Comparison of ENCODE assay signal across 11 mouse cellular contexts in genomic region chr16:58521182-58521581, GRCm38 (mm10). TPM values are rescaled to one million over a fixed set of nuclear protein-coding genes. Genes with fewer than 3 reads are reported as not detected.
DNase-seq lines count a peak whose midpoint lies in the region; ATAC-seq and TF ChIP-seq lines count a peak whose summit lies in the region.
"Had no signal": no experiment of that assay in that cellular context is flagged by ENCODE, and none has a peak within 500 bp of the region (broad histone marks: within the 10 kb centered on the region; RNA-seq: fewer than 3 reads in every experiment).

No protein-coding gene starts in this region.

- no peak for ATAC-seq in erythroblast, adult 5-6 weeks (replicated peaks; ENCODE audit: low FRiP score, poor library complexity, severe bottlenecking)
- no peak for ATAC-seq in intestine, postnatal 0 days
- no peak for ATAC-seq in intestine, embryonic 16.5 days
- ATAC-seq in lung, postnatal 0 days: no peak
- ATAC-seq in midbrain, postnatal 0 days (ENCODE audit: low FRiP score): no peak

- H3K4me2 ChIP-seq in intestine, postnatal 0 days (replicated peaks; ENCODE audit: low read depth): peak overlapping the region; percentile 86
- no peak overlapping the region for H3K4me2 ChIP-seq in intestine, embryonic 16.5 days (ENCODE audit: low read depth, low read length)
- peak overlapping the region; percentile 95 for H3K4me2 ChIP-seq in lung, postnatal 0 days (replicated peaks; ENCODE audit: low read depth, low read length)
- no peak overlapping the region for H3K4me2 ChIP-seq in midbrain, postnatal 0 days (ENCODE audit: low read depth, low read length, poor library complexity, severe bottlenecking)

- H3K4me1 ChIP-seq in erythroblast, embryonic 14.5 days (ENCODE audit: control insufficient read depth): peaks cover 92% of the 10 kb centered on the region
- H3K4me1 ChIP-seq in intestine, postnatal 0 days (replicated peaks; ENCODE audit: control insufficient read depth, insufficient read depth, low read length): no peaks in the 10 kb centered on the region; the same call in 1 of the 2 replicates
- H3K4me1 ChIP-seq in intestine, embryonic 16.5 days (ENCODE audit: control insufficient read depth, insufficient read depth, low read length): 0 out of 2 replicates have a peak, but pooled peaks cover 2% of the 10 kb centered on the region
- peaks cover 4% of the 10 kb centered on the region; the same call in 1 of the 2 replicates for H3K4me1 ChIP-seq in lung, postnatal 0 days (ENCODE audit: insufficient read depth, low read depth, low read length)
- 0 out of 2 replicates have a peak, but pooled peaks cover 5% of the 10 kb centered on the region for H3K4me1 ChIP-seq in midbrain, postnatal 0 days (ENCODE audit: insufficient read depth, low read length)

- no peak for TF ChIP-seq EP300 in lung, postnatal 0 days (IDR thresholded peaks at IDR 0.05)

- 79% methylated on average over 4 of the region's 4 CpGs for WGBS in intestine, postnatal 0 days
- 83% methylated on average over 4 of the region's 4 CpGs for WGBS in intestine, embryonic 16.5 days
- WGBS in lung, postnatal 0 days: 50% methylated on average over 4 of the region's 4 CpGs
- 78% methylated on average over 4 of the region's 4 CpGs for WGBS in midbrain, postnatal 0 days

- H3K36me3 ChIP-seq in erythroblast, embryonic 14.5 days (ENCODE audit: control insufficient read depth): peaks cover 22% of the 10 kb centered on the region
- H3K36me3 ChIP-seq in intestine, postnatal 0 days (ENCODE audit: control insufficient read depth, insufficient read depth): no peaks in the 10 kb centered on the region
- H3K36me3 ChIP-seq in intestine, embryonic 16.5 days (ENCODE audit: control insufficient read depth, insufficient read depth, low read length): no peaks in the 10 kb centered on the region
- H3K36me3 ChIP-seq in lung, postnatal 0 days (ENCODE audit: insufficient read depth, low read length): no peaks in the 10 kb centered on the region
- H3K36me3 ChIP-seq in midbrain, postnatal 0 days (ENCODE audit: insufficient read depth, low read length): no peaks in the 10 kb centered on the region

- H3K9ac ChIP-seq in intestine, postnatal 0 days (ENCODE audit: low read depth, low read length): no peak overlapping the region
- no peak overlapping the region for H3K9ac ChIP-seq in intestine, embryonic 16.5 days (ENCODE audit: low read depth, low read length)
- no peak overlapping the region for H3K9ac ChIP-seq in lung, postnatal 0 days (replicated peaks; ENCODE audit: low read depth)
- H3K9ac ChIP-seq in midbrain, postnatal 0 days (replicated peaks; ENCODE audit: low read length, poor library complexity, severe bottlenecking): no peak overlapping the region

- no peaks in the 10 kb centered on the region for H3K27me3 ChIP-seq in erythroblast, embryonic 14.5 days (ENCODE audit: control insufficient read depth)
- H3K27me3 ChIP-seq in intestine, postnatal 0 days (replicated peaks; ENCODE audit: control insufficient read depth, insufficient read depth, low read length): no peaks in the 10 kb centered on the region
- no peaks in the 10 kb centered on the region for H3K27me3 ChIP-seq in intestine, embryonic 16.5 days (replicated peaks; ENCODE audit: control insufficient read depth, insufficient read depth, low read length)
- no peaks in the 10 kb centered on the region for H3K27me3 ChIP-seq in lung, postnatal 0 days (replicated peaks; ENCODE audit: insufficient read depth, low read length)
- no peaks in the 10 kb centered on the region for H3K27me3 ChIP-seq in midbrain, postnatal 0 days (ENCODE audit: insufficient read depth, low read length)

- peak overlapping the region; percentile 99 for H3K4me3 ChIP-seq in erythroblast, embryonic 14.5 days (replicated peaks)
- H3K4me3 ChIP-seq in intestine, postnatal 0 days (ENCODE audit: low read depth, low read length): peak overlapping the region; percentile 84
- H3K4me3 ChIP-seq in intestine, embryonic 16.5 days (ENCODE audit: low read length): no peak overlapping the region
- peak overlapping the region; percentile 79; the same call in 1 of the 2 replicates for H3K4me3 ChIP-seq in lung, postnatal 0 days (ENCODE audit: low read depth, low read length)
- H3K4me3 ChIP-seq in midbrain, postnatal 0 days (ENCODE audit: low read depth, low read length): 0 out of 2 replicates have a peak overlapping the region, but pooled peaks have one; percentile 89

- no peak for DNase-seq in lung, postnatal 0 days (ENCODE audit: low spot score)
- DNase-seq in lung, postnatal 14 days: no peak
- DNase-seq in midbrain, postnatal 0 days (ENCODE audit: low spot score): no peak
- no peak for DNase-seq in layer of hippocampus, postnatal 36 days
- DNase-seq: kidney, adult 11 months; retina, postnatal 1 day; thymus, postnatal 4 days had no signal

- no peak overlapping the region for H3K27ac ChIP-seq in intestine, postnatal 0 days (ENCODE audit: low read depth, low read length)
- H3K27ac ChIP-seq in intestine, embryonic 16.5 days (ENCODE audit: low read length): no peak overlapping the region
- H3K27ac ChIP-seq in lung, postnatal 0 days (ENCODE audit: low read length): no peak overlapping the region
- H3K27ac ChIP-seq in midbrain, postnatal 0 days (ENCODE audit: low read depth, low read length): no peak overlapping the region

- H3K9me3 ChIP-seq in erythroblast, embryonic 14.5 days (ENCODE audit: control insufficient read depth, low read length): no peaks in the 10 kb centered on the region
- no peaks in the 10 kb centered on the region for H3K9me3 ChIP-seq in intestine, postnatal 0 days (ENCODE audit: control insufficient read depth)
- H3K9me3 ChIP-seq in intestine, embryonic 16.5 days (ENCODE audit: control insufficient read depth, low read length): no peaks in the 10 kb centered on the region
- H3K9me3 ChIP-seq in lung, postnatal 0 days (ENCODE audit: low read length): no peaks in the 10 kb centered on the region
- no peaks in the 10 kb centered on the region for H3K9me3 ChIP-seq in midbrain, postnatal 0 days (ENCODE audit: low read length)

- no peak for TF ChIP-seq CTCF in intestine, postnatal 0 days (IDR thresholded peaks at IDR 0.05; ENCODE audit: low read depth)
- no peak for TF ChIP-seq CTCF in lung, postnatal 0 days (IDR thresholded peaks at IDR 0.05)
- no peak for TF ChIP-seq CTCF in midbrain, postnatal 0 days (IDR thresholded peaks at IDR 0.05)

RNA-seq across cellular contexts. Expression of gene St3gal6, which starts 2.9 kb away (rescaled TPM):
- polyA plus RNA-seq in erythroblast, embryonic 14.5 days (2012): 10.4 and 11.5 TPM in 2 replicates
- total RNA-seq in erythroblast, adult 5-6 weeks (2015; ENCODE audit: low replicate concordance): 95.3 and 151 TPM in 2 replicates
- total RNA-seq in erythroblast, adult 5-6 weeks (2017; ENCODE audit: low replicate concordance): 155 and 194 TPM in 2 replicates
- polyA plus RNA-seq in intestine, postnatal 0 days (2015; fragmentation: Nextera tagmentation; extraction: Ambion mirVana): 32.5 and 32.6 TPM in 2 replicates
- 22.5 and 23.5 TPM in 2 replicates for polyA plus RNA-seq in intestine, embryonic 16.5 days (2015; fragmentation: Nextera tagmentation; extraction: Ambion mirVana)
- 52.3 and 56.0 TPM in 2 replicates for polyA plus RNA-seq in lung, postnatal 0 days (2015; fragmentation: Nextera tagmentation; extraction: Ambion mirVana)
- total RNA-seq in midbrain, postnatal 0 days (2014; rRNA removed): 3.8 and 6.5 TPM in 2 replicates
- 14.9 and 18.0 TPM in 2 replicates for polyA plus RNA-seq in midbrain, postnatal 0 days (2015; fragmentation: Nextera tagmentation; extraction: Ambion mirVana)
- 10 to 100 TPM; 14.3 to 18.2 TPM for total RNA-seq in layer of hippocampus, postnatal 36 days (2021)

Comparison
In these comparisons a context has a peak if more than half of its experiments do, and no peak if none do; other contexts are left out.
1. H3K4me2 ChIP-seq: peak in intestine, postnatal 0 days (single experiment) and lung, postnatal 0 days (single experiment); none in intestine, embryonic 16.5 days (single experiment) and midbrain, postnatal 0 days (single experiment).